Mouse (Mus musculus) heart, adult 2 months (tissue): ENCODE results near the gene Nek8. TPM values are rescaled to one million over a fixed set of nuclear protein-coding genes. Genes with fewer than 3 reads are reported as not detected.

Experiments
- DNase-seq, 2 experiments: peaks; one replicate each; pipeline ENCODE4 v3.0.0; 2021
- H3K27ac ChIP-seq: fragments of 200-600 bp; 2 replicates; pipeline ENCODE4 v1.8.1; 2022
- H3K27me3 ChIP-seq: fragments of 200-500 bp; 2 replicates; pipeline ENCODE4 v1.6.1; 2012; ENCODE audit warnings: mild to moderate bottlenecking, low read length, inconsistent platforms, mixed read lengths; ENCODE audit not compliant: control insufficient read depth, insufficient read depth
- H3K36me3 ChIP-seq: fragments of 200-500 bp; 2 replicates; pipeline ENCODE4 v1.6.1; 2012; ENCODE audit warnings: low read length, inconsistent platforms; ENCODE audit not compliant: control insufficient read depth, insufficient read depth
- H3K4me1 ChIP-seq: fragments of 200-500 bp; 2 replicates; pipeline ENCODE4 v1.6.1; 2011; ENCODE audit warnings: low read length; ENCODE audit not compliant: control insufficient read depth, insufficient read depth
- H3K4me3 ChIP-seq: fragments of 200-600 bp; 2 replicates; pipeline ENCODE4 v1.8.1; 2022
- H3K79me2 ChIP-seq: fragments of 200-500 bp; replicated peaks from 2 replicates; pipeline ENCODE4 v1.6.1; 2012; ENCODE audit warnings: mild to moderate bottlenecking, inconsistent platforms, low read length, moderate library complexity, mixed read lengths; ENCODE audit not compliant: control insufficient read depth, insufficient read depth
- H3K9ac ChIP-seq: fragments of 200-500 bp; 2 replicates; pipeline ENCODE4 v1.6.1; 2012; ENCODE audit warnings: low read depth, mild to moderate bottlenecking, control low read depth, inconsistent platforms, low read length, mixed read lengths
- CTCF ChIP-seq: fragments of 200-600 bp; IDR thresholded peaks from 2 replicates; pipeline ENCODE4 v1.8.1; 2022; ENCODE audit warnings: antibody characterized with exemption, mild to moderate bottlenecking, moderate library complexity
- EP300 ChIP-seq: fragments of 200-500 bp; IDR thresholded peaks from 2 replicates; pipeline ENCODE4 v1.6.1; 2011; ENCODE audit warnings: low read depth, low read length, control low read depth; ENCODE audit not compliant: insufficient read depth
- POLR2A ChIP-seq: fragments of 200-500 bp; IDR thresholded peaks from 2 replicates; pipeline ENCODE4 v1.6.1; 2011; ENCODE audit warnings: mild to moderate bottlenecking, low read depth, low read length, control low read depth; ENCODE audit not compliant: insufficient read depth
- WGBS: fragments of 180-500 bp; shearing (Covaris S2); methylation state at CpG from one replicate; pipeline ENCODE4 v1.1.7; 2018; 5-methylcytosine and 5-hydroxymethylcytosine counted together
- intact Hi-C: fragments of 180-260 bp; cut with DNase I; formaldehyde crosslinking; loops from one replicate; pipeline ENCODE4 v1.15.1; 2025
- polyA plus RNA-seq: library from polyadenylated mRNA; depleted of rRNA; stranded (reverse); fragments of >200 nt; gene quantifications from 2 replicates; pipeline ENCODE4 v1.2.3, GENCODE M21; 2012
- total RNA-seq, 2 experiments: library from RNA; stranded (reverse); gene quantifications; 2 replicates each; pipeline ENCODE4 v1.2.3; 2021

Nek8 gene
- total and polyA plus RNA-seq, 3 experiments, result 1.6 to 7.0 (median 2.5) TPM

DNA sequence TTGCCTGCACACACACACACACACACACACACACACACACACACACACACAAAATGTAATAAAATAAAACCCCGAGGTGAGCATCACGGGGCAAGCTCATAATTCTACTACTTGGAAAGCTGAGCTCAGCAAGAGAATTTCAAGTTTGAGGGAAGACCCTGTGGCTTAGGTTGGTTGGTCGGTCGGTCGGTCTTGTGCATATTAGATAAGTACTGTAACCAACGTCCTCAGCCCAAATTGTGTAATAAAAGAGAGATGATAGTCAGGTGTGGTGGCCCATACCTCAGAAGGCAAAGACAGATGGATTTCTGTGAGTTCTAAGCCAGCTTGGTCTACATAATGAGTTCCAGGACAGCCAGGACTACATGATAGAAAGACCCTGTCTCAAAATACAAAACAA, 42.6 kb downstream of the Nek8 start:
- TF ChIP-seq CTCF (no peak), EP300 (no peak), POLR2A (no peak)
- Histone ChIP-seq H3K27me3 (no peaks in the 10 kb centered on the region), H3K4me3 (no peak overlapping the region), H3K27ac (no peak overlapping the region), H3K4me1 (peaks cover 10% of the 10 kb centered on the region), H3K79me2 (peaks cover 6% of the 10 kb centered on the region), H3K36me3 (peaks cover 4% of the 10 kb centered on the region), H3K9ac (no peak overlapping the region)
- WGBS, result 87% methylated on average over 6 of the region's 6 CpGs
- no peak for DNase-seq
- intact Hi-C loops, result no loop called here

DNA sequence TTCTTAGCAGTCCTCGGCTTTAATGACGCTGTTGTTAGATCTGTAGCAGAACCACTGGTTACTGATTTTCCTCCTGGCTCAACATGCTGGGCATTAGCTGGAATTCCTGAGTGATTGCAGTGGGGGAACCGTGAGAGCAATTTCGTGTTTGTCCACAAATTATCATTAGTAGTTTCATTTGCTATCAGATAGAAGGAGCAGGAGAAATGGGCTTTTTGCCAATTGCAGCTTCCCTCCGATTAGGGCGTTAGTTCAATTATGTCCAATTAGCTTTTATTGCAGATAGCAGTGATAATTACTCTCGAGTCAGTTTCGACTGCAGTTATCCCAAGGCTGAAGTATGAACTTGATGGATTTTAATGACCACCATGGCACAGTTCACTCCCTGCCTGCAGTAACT, 47.0 kb downstream of the Nek8 start:
- Histone ChIP-seq H3K27me3 (no peaks in the 10 kb centered on the region), H3K79me2 (peaks cover 11% of the 10 kb centered on the region), H3K36me3 (peaks cover 3% of the 10 kb centered on the region), H3K4me1 (peaks cover 15% of the 10 kb centered on the region), H3K9ac (no peak overlapping the region), H3K27ac (no peak overlapping the region), H3K4me3 (no peak overlapping the region)
- no peak for DNase-seq
- WGBS, result 43% methylated on average over 8 of the region's 8 CpGs
- TF ChIP-seq CTCF, result no peak
- intact Hi-C loops, result no loop called here

- intact Hi-C loops, result no loop called here
- H3K27ac ChIP-seq, result no peak overlapping the region
Measured at GRCm38 (mm10) chr11:78126739-78127138, 49.7 kb downstream of the Nek8 start.

DNA sequence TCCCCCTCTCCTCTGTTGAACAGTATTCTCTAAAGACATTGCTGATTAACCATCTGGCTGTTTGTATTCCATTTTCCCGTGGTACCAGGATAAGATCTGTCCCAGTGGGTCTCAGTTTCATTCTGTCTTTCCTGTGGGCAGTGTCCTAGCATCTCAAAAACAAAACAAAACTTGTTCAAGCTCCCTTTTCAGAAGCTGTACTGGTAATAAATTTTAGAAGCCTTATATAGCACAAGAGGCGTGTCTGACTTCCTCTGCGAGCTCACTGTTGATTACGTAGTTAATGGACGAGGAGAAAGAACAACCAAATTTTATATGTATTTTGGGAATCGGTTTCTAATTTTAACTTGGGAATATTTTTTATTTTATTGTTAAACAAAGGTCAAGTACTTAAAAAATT, 50.8 kb downstream of the Nek8 start:
- TF ChIP-seq POLR2A (no peak), CTCF (no peak), EP300 (no peak)
- H3K27ac ChIP-seq, result no peak overlapping the region
- H3K36me3 ChIP-seq, result peaks cover 14% of the 10 kb centered on the region
- DNase-seq, result no peak
- no peak overlapping the region for H3K9ac ChIP-seq
- peaks cover 20% of the 10 kb centered on the region for H3K4me1 ChIP-seq
- no peak overlapping the region for H3K4me3 ChIP-seq
- intact Hi-C loops, result no loop called here
- 31% methylated on average over 6 of the region's 6 CpGs for WGBS
- H3K79me2 ChIP-seq, result peaks cover 10% of the 10 kb centered on the region
- no peaks in the 10 kb centered on the region for H3K27me3 ChIP-seq

More at GRCm38 (mm10) chr11:78126739-78127138, 49.7 kb downstream of the Nek8 start:
- WGBS, result 57% methylated on average over 4 of the region's 4 CpGs
- Histone ChIP-seq H3K9ac (no peak overlapping the region), H3K4me3 (no peak overlapping the region), H3K36me3 (peaks cover 5% of the 10 kb centered on the region), H3K79me2 (peaks cover 11% of the 10 kb centered on the region), H3K4me1 (peaks cover 18% of the 10 kb centered on the region), H3K27me3 (no peaks in the 10 kb centered on the region)
- TF ChIP-seq CTCF, result no peak
- TF ChIP-seq EP300, result no peak
- TF ChIP-seq POLR2A, result no peak
- DNase-seq, result no peak

- DNase-seq, result no peak
- H3K9ac ChIP-seq, result no peak overlapping the region
- no peaks in the 10 kb centered on the region for H3K27me3 ChIP-seq
- intact Hi-C loops, result no loop called here
- TF ChIP-seq POLR2A, result no peak
- TF ChIP-seq EP300, result no peak
- no peak for TF ChIP-seq CTCF
- H3K79me2 ChIP-seq, result peaks cover 11% of the 10 kb centered on the region
- H3K4me3 ChIP-seq, result no peak overlapping the region
- H3K36me3 ChIP-seq, result peaks cover 25% of the 10 kb centered on the region
- peaks cover 28% of the 10 kb centered on the region for H3K4me1 ChIP-seq
- no peak overlapping the region for H3K27ac ChIP-seq
Measured at GRCm38 (mm10) chr11:78123782-78124181, 52.7 kb downstream of the Nek8 start.

DNA sequence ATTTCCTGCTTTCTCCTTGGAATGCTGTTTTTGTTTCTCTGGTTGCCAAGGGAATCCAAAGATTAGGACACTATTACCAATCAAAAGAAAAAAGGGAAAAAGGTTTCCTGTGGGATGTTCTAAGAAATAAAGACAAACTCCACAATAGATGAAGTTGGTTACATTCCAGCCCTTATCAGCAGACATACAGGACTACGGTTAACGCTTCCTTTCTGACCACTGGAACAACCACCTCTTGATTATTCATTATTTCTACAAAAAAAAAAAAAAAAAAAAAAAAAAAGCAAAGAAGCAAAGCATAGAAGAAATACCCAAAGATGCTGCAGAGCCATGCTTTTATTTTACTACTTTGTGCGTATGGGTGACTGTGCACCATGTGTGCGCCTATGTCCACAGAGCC, 53.7 kb downstream of the Nek8 start:
- TF ChIP-seq CTCF (no peak), EP300 (no peak), POLR2A (no peak)
- Histone ChIP-seq H3K9ac (no peak overlapping the region), H3K4me3 (no peak overlapping the region), H3K27me3 (no peaks in the 10 kb centered on the region), H3K27ac (no peak overlapping the region), H3K36me3 (peaks cover 25% of the 10 kb centered on the region), H3K4me1 (peaks cover 28% of the 10 kb centered on the region), H3K79me2 (peaks cover 11% of the 10 kb centered on the region)
- 49% methylated on average over 4 of the region's 4 CpGs for WGBS
- no peak for DNase-seq
- intact Hi-C loops, result no loop called here
